Mouse (Mus musculus) midbrain, embryonic 14.5 days (tissue): Measurements from ENCODE around the gene Lrrc36. TPM values are rescaled to one million over a fixed set of nuclear protein-coding genes. Genes with fewer than 3 reads are reported as not detected.
A peak's percentile ranks its signal among the peaks of the same experiment; 100 is the strongest.

Experiments
- ATAC-seq: fragments of 200-750 bp; cut with Nextera tagmentation; 2 replicates; pipeline ENCODE4 v1.8.0; 2017; ENCODE audit warnings: moderate number of reproducible peaks, moderate library complexity; ENCODE audit not compliant: low FRiP score, low TSS enrichment
- DNase-seq: peaks from one replicate; pipeline ENCODE4 v3.0.0-alpha.2; 2015
- H3K27ac ChIP-seq: fragments of 300-500 bp; sonication (generic); replicated peaks from 2 replicates; pipeline ENCODE4 v1.5.1; 2014; ENCODE audit warnings: mild to moderate bottlenecking, low read depth, low read length, moderate library complexity
- H3K27me3 ChIP-seq: fragments of 300-500 bp; sonication (generic); 2 replicates; pipeline ENCODE4 v1.6.1; 2014; ENCODE audit warnings: low read length, control low read depth, mixed read lengths; ENCODE audit not compliant: control insufficient read depth, insufficient read depth
- H3K36me3 ChIP-seq: fragments of 300-500 bp; sonication (generic); 2 replicates; pipeline ENCODE4 v1.6.1; 2014; ENCODE audit warnings: low read length, control low read depth; ENCODE audit not compliant: control insufficient read depth, insufficient read depth
- H3K4me1 ChIP-seq: fragments of 300-500 bp; sonication (generic); 2 replicates; pipeline ENCODE4 v1.6.1; 2014; ENCODE audit warnings: mild to moderate bottlenecking, antibody characterized with exemption, low read length, control low read depth; ENCODE audit not compliant: control insufficient read depth, insufficient read depth
- H3K4me2 ChIP-seq: fragments of 300-500 bp; sonication (generic); 2 replicates; pipeline ENCODE4 v1.6.1; 2014; ENCODE audit warnings: mild to moderate bottlenecking, low read length, moderate library complexity
- H3K4me3 ChIP-seq: fragments of 300-500 bp; sonication (generic); replicated peaks from 2 replicates; pipeline ENCODE4 v1.5.1; 2014; ENCODE audit warnings: low read depth, low read length
- H3K9ac ChIP-seq: fragments of 300-500 bp; sonication (generic); replicated peaks from 2 replicates; pipeline ENCODE4 v1.6.1; 2014; ENCODE audit warnings: mild to moderate bottlenecking, low read length, moderate library complexity
- H3K9me3 ChIP-seq: fragments of 300-500 bp; sonication (generic); 2 replicates; pipeline ENCODE4 v1.6.1; 2016; ENCODE audit warnings: low read length, control low read depth, mixed read lengths; ENCODE audit not compliant: control insufficient read depth
- WGBS: fragments of 180-500 bp; shearing (Covaris S2); extraction: QIAGEN DNeasy Blood & Tissue Kit; methylation state at CpG from one replicate; pipeline ENCODE4 v1.1.7; 2014; 5-methylcytosine and 5-hydroxymethylcytosine counted together
- polyA plus RNA-seq: library from polyadenylated mRNA; unstranded; fragments of >200 nt; fragmentation: Nextera tagmentation; extraction: Ambion mirVana; gene quantifications from 2 replicates; pipeline ENCODE4 v1.2.1, GENCODE M21; 2014

The Lrrc36 gene
- polyA plus RNA-seq, 1 experiment from 2014 or later = 1.7 TPM

GRCm38 (mm10) chr8:105488082-105488481, 74.7 kb downstream of the Lrrc36 start:
- Histone ChIP-seq H3K27me3 (no peaks in the 10 kb centered on the region), H3K36me3 (0 out of 2 replicates have a peak, but pooled peaks cover 6% of the 10 kb centered on the region), H3K4me1 (0 out of 2 replicates have a peak, but pooled peaks cover 2% of the 10 kb centered on the region), H3K4me3 (no peak overlapping the region), H3K9me3 (no peaks in the 10 kb centered on the region), H3K4me2 (no peak overlapping the region), H3K9ac (no peak overlapping the region), H3K27ac (no peak overlapping the region)
- WGBS = 78% methylated on average over 3 of the region's 3 CpGs
- ATAC-seq = no peak
- DNase-seq = no peak

- Histone ChIP-seq H3K9me3 (no peaks in the 10 kb centered on the region), H3K36me3 (0 out of 2 replicates have a peak, but pooled peaks cover 6% of the 10 kb centered on the region), H3K27me3 (no peaks in the 10 kb centered on the region), H3K4me3 (no peak overlapping the region), H3K4me2 (no peak overlapping the region), H3K4me1 (no peaks in the 10 kb centered on the region), H3K27ac (no peak overlapping the region), H3K9ac (no peak overlapping the region)
- 51% methylated on average over 1 of the region's 1 CpGs for WGBS
- no peak for DNase-seq
- ATAC-seq = no peak
These were observed 75.9 kb downstream of the Lrrc36 start for GRCm38 (mm10) chr8:105489281-105489680.

DNA sequence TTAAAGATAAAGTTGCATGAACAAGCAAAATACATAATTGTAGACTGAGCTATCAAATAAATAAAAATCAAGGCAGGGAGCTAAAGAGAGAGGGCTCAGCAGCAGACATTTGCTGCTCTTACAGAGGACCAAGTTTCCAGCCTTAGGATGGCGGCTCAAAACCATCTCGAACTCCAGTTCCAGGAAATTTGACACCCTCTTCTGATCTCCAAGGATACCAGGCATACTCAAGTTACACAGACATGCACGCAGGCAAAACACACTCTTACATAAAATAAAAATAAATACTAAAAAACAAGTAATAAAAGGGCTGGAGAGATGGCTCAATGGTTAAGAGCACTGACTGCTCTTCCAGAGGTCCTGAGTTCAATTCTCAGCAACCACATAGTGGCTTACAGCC, 80.1 kb downstream of the Lrrc36 start:
- H3K36me3 ChIP-seq = no peaks in the 10 kb centered on the region
- no peak overlapping the region for H3K4me2 ChIP-seq
- H3K4me1 ChIP-seq = peaks cover 13% of the 10 kb centered on the region; the same call in 1 of the 2 replicates
- WGBS = 69% methylated on average over 3 of the region's 3 CpGs
- no peak overlapping the region for H3K27ac ChIP-seq
- H3K4me3 ChIP-seq = no peak overlapping the region
- no peak for DNase-seq
- no peak for ATAC-seq
- H3K9me3 ChIP-seq = no peaks in the 10 kb centered on the region
- no peaks in the 10 kb centered on the region for H3K27me3 ChIP-seq
- H3K9ac ChIP-seq = no peak overlapping the region

- Histone ChIP-seq H3K27me3 (no peaks in the 10 kb centered on the region), H3K4me3 (no peak overlapping the region), H3K4me2 (no peak overlapping the region), H3K36me3 (no peaks in the 10 kb centered on the region), H3K9ac (no peak overlapping the region), H3K4me1 (peaks cover 13% of the 10 kb centered on the region; the same call in 1 of the 2 replicates), H3K27ac (no peak overlapping the region), H3K9me3 (no peaks in the 10 kb centered on the region)
- DNase-seq (no peak), ATAC-seq (no peak)
- WGBS = 89% methylated on average over 3 of the region's 3 CpGs
These were observed 81.2 kb downstream of the Lrrc36 start for GRCm38 (mm10) chr8:105494566-105494965.

DNA sequence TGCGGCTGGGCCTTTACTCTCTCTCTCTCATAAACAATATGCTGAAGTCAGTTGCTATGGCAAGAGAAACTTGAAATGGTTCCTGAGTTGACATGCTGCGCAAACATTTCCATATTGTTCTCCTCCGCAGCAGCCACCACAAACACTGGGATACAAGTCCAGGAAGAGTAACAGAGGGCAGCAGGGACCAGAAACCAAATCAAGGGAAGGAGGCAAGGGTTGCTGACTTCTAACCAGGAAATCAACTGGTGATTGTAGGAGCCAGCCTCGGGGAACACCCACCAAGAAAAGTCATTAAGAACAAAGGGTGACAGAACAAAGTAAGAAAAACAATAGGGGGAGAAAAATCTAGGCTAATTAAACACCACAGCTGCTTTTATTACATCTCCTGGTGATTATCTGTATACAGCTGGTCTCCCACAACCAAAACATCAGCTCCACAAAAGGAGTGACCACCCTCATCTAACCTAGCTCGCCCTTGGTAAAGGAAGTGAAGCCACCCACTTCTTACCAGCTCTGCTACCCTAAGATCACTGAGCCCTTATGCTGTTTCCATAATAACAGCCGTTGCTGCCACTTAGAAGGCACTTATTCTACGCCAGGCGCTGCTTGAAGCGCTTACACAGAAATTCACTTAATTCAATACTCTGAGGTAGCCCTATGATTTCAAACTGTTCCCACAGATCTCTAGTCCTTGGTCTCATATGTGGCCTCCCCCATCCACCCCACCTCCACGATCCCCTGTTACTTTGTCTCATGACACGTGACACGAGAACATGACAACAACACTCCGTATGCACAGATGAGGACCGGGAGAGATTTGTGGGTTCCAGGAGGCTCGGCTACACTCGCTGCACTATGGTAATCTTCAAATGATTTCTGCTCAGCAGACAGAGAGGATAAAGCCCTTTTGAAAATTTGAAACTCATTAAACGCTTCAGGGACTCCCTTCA, 82.3 kb downstream of the Lrrc36 start:
- ATAC-seq = no peak
- 26% methylated on average over 17 of the region's 17 CpGs for WGBS
- peak overlapping the region; percentile 72; the same call in 1 of the 2 replicates for H3K27ac ChIP-seq

GRCm38 (mm10) chr8:105496439-105497180, 83.2 kb downstream of the Lrrc36 start, which contains the start of gene Zdhhc1:
Zdhhc1 (minus strand) TSS chr8:105496902.
- H3K4me2 ChIP-seq = peak within 1 kb of the TSS; percentile 94
- H3K27me3 ChIP-seq = no peaks in the 10 kb centered on the region
- H3K27ac ChIP-seq = peak within 1 kb of the TSS; percentile 72
- no peaks in the 10 kb centered on the region for H3K36me3 ChIP-seq
- H3K9ac ChIP-seq = peak within 1 kb of the TSS; percentile 86
- peak within 1 kb of the TSS; percentile 74 for H3K4me3 ChIP-seq
- DNase-seq (peak; percentile 92), ATAC-seq (peak; percentile 90)
- H3K4me1 ChIP-seq = peaks cover 13% of the 10 kb centered on the region; the same call in 1 of the 2 replicates
- under 1% methylated on average over 68 of the region's 68 CpGs for WGBS
- no peaks in the 10 kb centered on the region for H3K9me3 ChIP-seq

More for the DNA sequence above, 82.3 kb downstream of the Lrrc36 start:
- DNase-seq = peak; percentile 35
- Histone ChIP-seq H3K36me3 (no peaks in the 10 kb centered on the region), H3K27me3 (no peaks in the 10 kb centered on the region), H3K4me1 (peaks cover 13% of the 10 kb centered on the region; the same call in 1 of the 2 replicates), H3K4me3 (peak overlapping the region; percentile 74), H3K4me2 (peak overlapping the region; percentile 94), H3K9me3 (no peaks in the 10 kb centered on the region), H3K9ac (peak overlapping the region; percentile 86; the same call in 1 of the 2 replicates)

DNA sequence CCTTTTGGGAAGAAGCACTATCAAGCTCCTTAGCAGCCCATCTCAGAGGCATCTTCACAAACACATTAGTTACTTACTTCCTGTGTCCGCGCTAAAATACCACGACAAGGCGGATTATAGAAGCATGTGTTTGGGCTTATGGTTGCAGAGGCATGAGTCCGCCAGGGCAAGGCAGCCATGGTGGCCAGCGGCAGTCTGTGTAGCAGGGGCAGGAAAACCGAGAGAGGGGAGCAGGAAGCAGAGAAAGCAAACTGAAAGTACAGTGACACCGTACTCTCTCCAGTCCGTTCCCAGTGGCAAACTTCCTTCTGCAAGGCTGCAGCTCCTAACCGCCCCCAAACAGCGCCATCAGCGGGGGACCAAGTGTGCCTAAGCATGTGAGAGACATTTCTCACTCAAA, 86.4 kb downstream of the Lrrc36 start:
- H3K27ac ChIP-seq = no peak overlapping the region
- 77% methylated on average over 12 of the region's 12 CpGs for WGBS
- H3K36me3 ChIP-seq = no peaks in the 10 kb centered on the region
- no peak overlapping the region for H3K9ac ChIP-seq
- H3K4me2 ChIP-seq = no peak overlapping the region
- H3K4me3 ChIP-seq = no peak overlapping the region
- no peak for ATAC-seq
- DNase-seq = no peak
- no peaks in the 10 kb centered on the region for H3K27me3 ChIP-seq
- peaks cover 13% of the 10 kb centered on the region; the same call in 1 of the 2 replicates for H3K4me1 ChIP-seq
- no peaks in the 10 kb centered on the region for H3K9me3 ChIP-seq

- Histone ChIP-seq H3K36me3 (no peaks in the 10 kb centered on the region), H3K4me1 (no peaks in the 10 kb centered on the region), H3K27ac (no peak overlapping the region), H3K9ac (no peak overlapping the region), H3K4me3 (no peak overlapping the region), H3K4me2 (no peak overlapping the region), H3K9me3 (no peaks in the 10 kb centered on the region), H3K27me3 (no peaks in the 10 kb centered on the region)
- WGBS = 93% methylated on average over 3 of the region's 3 CpGs
- ATAC-seq (no peak), DNase-seq (no peak)
These were observed 91.2 kb downstream of the Lrrc36 start for GRCm38 (mm10) chr8:105504617-105505016.
